Mouse (Mus musculus): ENCODE measurements around the gene Acad9.
"Not testable (repeated sequence)": the region's sequence is repeated elsewhere in the genome, so short reads cannot be mapped to it uniquely, and the experiment has no call there.

Gene Acad9

DNA sequence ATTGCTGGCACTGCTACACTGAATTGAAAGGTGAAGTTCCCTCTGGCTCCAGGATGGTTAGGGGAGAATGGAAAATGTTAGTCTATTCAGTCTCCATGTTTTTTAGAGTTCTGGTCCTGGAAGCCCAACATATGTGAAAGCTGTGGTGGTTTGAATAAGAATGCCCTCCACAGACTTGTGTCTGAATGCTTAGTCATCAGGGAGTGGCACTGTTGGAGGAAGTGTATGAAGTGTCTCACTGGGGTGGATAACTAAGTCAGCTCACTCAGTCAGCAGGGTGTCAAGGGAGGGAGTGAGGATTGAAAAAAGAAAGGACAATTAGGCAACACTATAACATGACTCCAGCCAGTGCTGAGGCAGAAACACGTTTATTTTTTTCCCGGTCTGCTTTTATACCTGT lies 29.6 kb downstream of the Acad9 start:
- no peak for DNase-seq

- no peak for DNase-seq
These were observed 50.3 kb downstream of the Acad9 start for GRCm38 (mm10) chr3:36116076-36116475.

DNA sequence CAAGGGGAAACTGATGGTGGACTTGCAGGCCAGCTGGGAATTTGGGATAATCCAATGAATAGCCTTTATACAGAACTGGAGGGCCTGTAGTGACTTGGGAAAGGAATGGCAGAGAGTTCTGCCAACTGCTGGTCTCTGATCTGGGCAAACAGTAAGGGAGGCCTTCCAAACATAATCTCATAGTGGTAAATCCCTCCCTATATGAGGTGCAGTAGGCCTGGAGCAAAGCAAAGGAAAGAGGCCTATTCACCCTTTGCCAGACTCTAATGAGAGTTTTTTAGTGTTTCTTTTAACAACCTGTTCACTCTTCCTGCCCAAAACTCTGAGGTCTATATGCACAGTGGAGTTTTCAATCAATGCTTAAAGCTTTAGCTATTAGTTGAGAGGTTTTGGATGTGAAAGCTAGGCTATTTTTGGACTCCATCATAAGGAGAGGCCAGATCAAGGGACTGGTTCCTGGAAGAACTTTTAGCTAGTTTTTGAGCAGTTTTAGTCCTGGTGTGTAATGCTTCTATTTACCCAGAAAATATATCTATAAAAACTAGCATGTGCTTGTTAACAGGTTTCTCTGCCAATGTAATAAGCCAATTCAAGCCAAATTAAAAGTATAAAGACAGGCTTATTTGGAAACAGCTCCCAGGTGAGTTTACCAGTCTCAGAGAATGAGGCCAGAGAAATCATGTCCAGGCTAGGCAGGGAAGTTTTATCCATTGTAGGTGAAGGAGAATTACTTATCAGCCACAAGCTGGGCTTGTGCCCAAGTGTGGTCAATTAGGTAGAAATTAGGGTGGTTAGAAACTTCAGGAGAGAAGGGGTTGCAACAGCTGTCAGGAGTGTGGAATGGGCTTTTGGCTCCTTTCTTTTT lies 54.1 kb downstream of the Acad9 start:
- no peak for DNase-seq

GRCm38 (mm10) chr3:36126176-36126575 lies 60.4 kb downstream of the Acad9 start:
- DNase-seq, result not testable (repeated sequence)

GRCm38 (mm10) chr3:36136152-36136551 lies 70.4 kb downstream of the Acad9 start:
- no peak for DNase-seq

DNA sequence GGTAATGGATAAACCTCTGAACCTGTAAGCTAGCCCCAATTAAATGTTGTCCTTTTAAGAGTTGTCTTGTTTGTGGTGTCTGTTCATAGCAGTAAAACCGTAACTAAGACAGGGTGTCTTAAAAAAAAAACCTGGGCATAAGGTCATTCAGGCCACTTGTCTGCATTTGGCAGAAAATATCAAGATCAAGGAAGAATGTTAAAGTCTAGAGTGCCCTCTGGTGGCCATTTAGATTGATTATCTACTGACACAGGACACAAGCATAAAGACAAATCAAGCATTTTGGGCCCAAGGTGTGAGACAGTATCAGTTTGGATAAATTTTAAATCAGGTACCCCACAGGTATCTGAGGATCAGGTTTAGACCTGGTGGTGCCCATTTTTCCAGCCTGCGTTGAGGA lies 71.8 kb downstream of the Acad9 start:
- no peak for DNase-seq

- DNase-seq, result no peak
These were observed 72.4 kb downstream of the Acad9 start for GRCm38 (mm10) chr3:36138171-36138660.

GRCm38 (mm10) chr3:36138996-36139395 lies 73.2 kb downstream of the Acad9 start:
- DNase-seq, result no peak
